In genomic region chr4:117611814-117612213, GRCm38 (mm10) we compare ENCODE assay signal across 27 mouse cellular contexts.
DNase-seq lines count a peak whose midpoint lies in the region; ATAC-seq and TF ChIP-seq lines count a peak whose summit lies in the region.
"Had no signal": no experiment of that assay in that cellular context is flagged by ENCODE, and none has a peak within 500 bp of the region (broad histone marks: within the 10 kb centered on the region; RNA-seq: fewer than 3 reads in every experiment).

No protein-coding gene starts in this region.

- peaks cover 79% of the 10 kb centered on the region for H3K4me1 ChIP-seq in limb, embryonic 10.5 days
- peaks cover 68% of the 10 kb centered on the region for H3K4me1 ChIP-seq in liver, embryonic 13.5 days (replicated peaks)
- no peaks in the 10 kb centered on the region for H3K4me1 ChIP-seq in lung, postnatal 0 days (ENCODE audit: insufficient read depth, low read depth, low read length)

- no peak for DNase-seq in layer of hippocampus, adult 2 months (ENCODE audit: low spot score in 2 of 2)
- no peak for DNase-seq in layer of hippocampus, adult 9-10 months (ENCODE audit: low spot score)
- no peak for DNase-seq in limb, embryonic 10.5 days (ENCODE audit: low spot score)
- no peak for DNase-seq in liver, embryonic 13.5 days
- DNase-seq in kidney, postnatal 10 days = no peak
- DNase-seq in lung, postnatal 0 days (ENCODE audit: low spot score) = no peak
- DNase-seq: adrenal gland, adult 8-10 months; cerebellum, adult 2 months; cerebellum, postnatal 14 days; gastrocnemius, postnatal 14 days; heart, postnatal 10 days; kidney, adult 18-20 months; right cerebral cortex, postnatal 4 days; thymus, adult 2 months; thymus, postnatal 36 days had no signal

- 34% methylated on average over 2 of the region's 2 CpGs for WGBS in limb, embryonic 10.5 days
- WGBS in liver, embryonic 13.5 days (ENCODE audit: insufficient replicate concordance) = 25% methylated on average over 2 of the region's 2 CpGs
- WGBS in lung, postnatal 0 days = 20% methylated on average over 2 of the region's 2 CpGs

- no peaks in the 10 kb centered on the region for H3K9me3 ChIP-seq in limb, embryonic 10.5 days (replicated peaks)
- H3K9me3 ChIP-seq in liver, embryonic 13.5 days (replicated peaks) = no peaks in the 10 kb centered on the region
- H3K9me3 ChIP-seq in lung, postnatal 0 days (ENCODE audit: low read length) = no peaks in the 10 kb centered on the region
- H3K9me3 ChIP-seq: embryonic facial prominence, embryonic 10.5 days; embryonic facial prominence, embryonic 15.5 days; heart, embryonic 13.5 days; hindbrain, embryonic 15.5 days; neural tube, embryonic 12.5 days had no signal

- H3K27ac ChIP-seq in layer of hippocampus, adult 2 months = peak overlapping the region; percentile 61
- peak overlapping the region; percentile 79 for H3K27ac ChIP-seq in limb, embryonic 10.5 days
- H3K27ac ChIP-seq in liver, embryonic 13.5 days = peak overlapping the region; percentile 76
- H3K27ac ChIP-seq in lung, postnatal 0 days (ENCODE audit: low read length) = no peak overlapping the region
- H3K27ac ChIP-seq: embryonic facial prominence, embryonic 10.5 days; embryonic facial prominence, embryonic 15.5 days; heart, embryonic 13.5 days; hindbrain, embryonic 15.5 days; kidney, postnatal 0 days; neural tube, embryonic 12.5 days; stomach, postnatal 0 days had no signal

- H3K9ac ChIP-seq in liver, embryonic 13.5 days = peak overlapping the region; percentile 23; the same call in 1 of the 2 replicates
- no peak overlapping the region for H3K9ac ChIP-seq in lung, postnatal 0 days (replicated peaks; ENCODE audit: low read depth)
- H3K9ac ChIP-seq: embryonic facial prominence, embryonic 15.5 days; heart, embryonic 13.5 days; hindbrain, embryonic 15.5 days; neural tube, embryonic 12.5 days had no signal

- peaks cover 75% of the 10 kb centered on the region for H3K36me3 ChIP-seq in limb, embryonic 10.5 days
- H3K36me3 ChIP-seq in liver, embryonic 13.5 days = peaks cover 38% of the 10 kb centered on the region
- peaks cover 13% of the 10 kb centered on the region; the same call in 1 of the 2 replicates for H3K36me3 ChIP-seq in lung, postnatal 0 days (ENCODE audit: insufficient read depth, low read length)

- no peak for TF ChIP-seq EP300 in lung, postnatal 0 days (IDR thresholded peaks at IDR 0.05)

- no peak for TF ChIP-seq CTCF in layer of hippocampus, adult 2 months (conservative IDR thresholded peaks at IDR 0.05)
- TF ChIP-seq CTCF in lung, postnatal 0 days (IDR thresholded peaks at IDR 0.05) = no peak

- peak; percentile 51 for ATAC-seq in liver, embryonic 13.5 days (ENCODE audit: low read depth)
- ATAC-seq in megakaryocyte progenitor cell, adult 5-6 weeks (replicated peaks; ENCODE audit: poor library complexity) = peak; percentile 45
- ATAC-seq in lung, postnatal 0 days = no peak
- ATAC-seq: activated CD4-positive, CD25-positive, alpha-beta regulatory T cell, adult 4 months; CD4-positive, CD25-positive, alpha-beta regulatory T cell, adult 4 months; forebrain, embryonic 14.5 days had no signal

- H3K27me3 ChIP-seq in limb, embryonic 10.5 days (ENCODE audit: low read depth, poor library complexity, severe bottlenecking) = no peaks in the 10 kb centered on the region
- H3K27me3 ChIP-seq in liver, embryonic 13.5 days = no peaks in the 10 kb centered on the region
- no peaks in the 10 kb centered on the region for H3K27me3 ChIP-seq in lung, postnatal 0 days (replicated peaks; ENCODE audit: insufficient read depth, low read length)
- H3K27me3 ChIP-seq: embryonic facial prominence, embryonic 15.5 days; heart, embryonic 13.5 days; hindbrain, embryonic 15.5 days; neural tube, embryonic 12.5 days had no signal

- H3K4me2 ChIP-seq in liver, embryonic 13.5 days = peak overlapping the region; percentile 34
- H3K4me2 ChIP-seq in lung, postnatal 0 days (replicated peaks; ENCODE audit: low read depth, low read length) = no peak overlapping the region
- H3K4me2 ChIP-seq: embryonic facial prominence, embryonic 15.5 days; heart, embryonic 13.5 days; hindbrain, embryonic 15.5 days; neural tube, embryonic 12.5 days had no signal

- no peak overlapping the region for H3K4me3 ChIP-seq in layer of hippocampus, adult 2 months
- H3K4me3 ChIP-seq in limb, embryonic 10.5 days = no peak overlapping the region
- no peak overlapping the region for H3K4me3 ChIP-seq in liver, embryonic 13.5 days (replicated peaks)
- no peak overlapping the region for H3K4me3 ChIP-seq in lung, postnatal 0 days (ENCODE audit: low read depth, low read length)
- H3K4me3 ChIP-seq: embryonic facial prominence, embryonic 10.5 days; embryonic facial prominence, embryonic 15.5 days; heart, embryonic 13.5 days; hindbrain, embryonic 15.5 days; myocyte; neural tube, embryonic 12.5 days had no signal
